ENCODE assay signal across 7 mouse cellular contexts in the genomic region with DNA sequence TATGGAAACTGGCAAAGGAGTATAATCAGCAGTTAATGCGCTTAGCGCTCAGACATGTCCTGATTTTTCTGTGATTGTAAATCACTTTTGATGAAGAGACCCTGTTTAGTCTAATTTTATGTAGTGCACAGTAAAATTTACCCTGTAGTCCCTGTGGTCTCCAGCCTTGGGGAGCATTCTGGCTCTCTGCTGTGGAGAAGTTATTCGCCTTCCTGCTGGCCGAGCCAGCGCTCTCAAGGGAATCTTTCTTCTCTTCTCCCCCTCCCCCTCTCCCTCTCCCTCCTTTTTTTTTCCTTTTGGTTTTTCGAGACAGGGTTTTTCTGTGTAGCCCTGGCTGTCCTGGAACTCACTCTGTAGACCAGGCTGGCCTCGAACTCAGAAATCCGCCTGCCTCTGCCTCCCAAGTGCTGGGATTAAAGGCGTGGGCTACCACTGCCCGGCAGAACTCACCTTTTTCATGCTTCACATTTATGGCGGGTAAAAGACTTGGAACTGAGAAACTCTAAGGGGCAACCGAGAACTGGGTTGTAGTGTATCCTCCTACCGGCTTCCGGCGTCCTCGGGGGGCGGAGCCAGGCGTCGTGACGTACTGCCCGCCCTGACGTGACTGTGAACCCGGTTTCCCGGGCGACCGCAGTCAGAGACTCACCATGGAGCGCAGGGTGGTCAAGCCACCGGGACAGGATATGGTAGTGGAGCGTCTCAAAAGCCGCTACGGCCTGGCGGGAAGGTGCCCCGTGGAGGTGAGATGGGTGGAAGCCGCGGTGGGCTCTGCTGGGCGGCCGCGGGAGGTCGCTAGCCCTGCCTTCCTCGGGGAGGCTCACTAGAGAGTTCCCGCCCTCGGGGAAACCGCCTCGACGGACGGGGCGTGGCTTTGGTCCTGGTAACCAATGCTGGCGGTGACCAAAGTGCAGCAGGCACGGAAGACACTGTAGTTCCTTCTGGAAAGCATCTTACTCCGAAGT. TPM values are rescaled to one million over a fixed set of nuclear protein-coding genes. Genes with fewer than 3 reads are reported as not detected.
DNase-seq lines count a peak whose midpoint lies in the region; ATAC-seq and TF ChIP-seq lines count a peak whose summit lies in the region.

Gene Ccdc138, plus strand, starts transcription at position 629 of the 965 bp plus-strand sequence.

- peak within 1 kb of the TSS; percentile 55 for H3K4me2 ChIP-seq in embryonic facial prominence, embryonic 12.5 days (replicated peaks)
- H3K4me2 ChIP-seq in limb, embryonic 12.5 days: peak within 1 kb of the TSS; percentile 61
- H3K4me2 ChIP-seq in midbrain, embryonic 15.5 days: peak within 1 kb of the TSS; percentile 70

- peaks cover 20% of the 10 kb centered on the region for H3K36me3 ChIP-seq in embryonic facial prominence, embryonic 12.5 days
- H3K36me3 ChIP-seq in kidney, adult 2 months (ENCODE audit: control insufficient read depth, insufficient read depth, low read length): peaks cover 7% of the 10 kb centered on the region
- peaks cover 24% of the 10 kb centered on the region for H3K36me3 ChIP-seq in limb, embryonic 12.5 days
- peaks cover 15% of the 10 kb centered on the region for H3K36me3 ChIP-seq in midbrain, embryonic 15.5 days (replicated peaks)
- H3K36me3 ChIP-seq in spleen, adult 2 months (ENCODE audit: control insufficient read depth, insufficient read depth, low read length): peaks cover 11% of the 10 kb centered on the region

- TF ChIP-seq CTCF in kidney, adult 2 months (conservative IDR thresholded peaks at IDR 0.05; ENCODE audit: insufficient read depth, insufficient read length, low read depth, low read length): peak; percentile 36
- peak; percentile 58; the same call in 1 of the 2 replicates for TF ChIP-seq CTCF in spleen, adult 2 months (IDR thresholded peaks at IDR 0.05; ENCODE audit: extremely low read depth, insufficient read depth, insufficient read length, insufficient replicate concordance)

- H3K27ac ChIP-seq in embryonic facial prominence, embryonic 12.5 days: peak within 1 kb of the TSS; percentile 87
- H3K27ac ChIP-seq in kidney, adult 2 months (ENCODE audit: insufficient read depth, low read depth, low read length): peak within 1 kb of the TSS; percentile 69
- peak within 1 kb of the TSS; percentile 91 for H3K27ac ChIP-seq in limb, embryonic 12.5 days
- H3K27ac ChIP-seq in midbrain, embryonic 15.5 days: peak within 1 kb of the TSS; percentile 84
- H3K27ac ChIP-seq in spleen, adult 2 months (ENCODE audit: insufficient read depth, low read length): peak within 1 kb of the TSS; percentile 92

- TF ChIP-seq POLR2A in kidney, adult 2 months (IDR thresholded peaks at IDR 0.05; ENCODE audit: low read depth, low read length): no peak
- no peak for TF ChIP-seq POLR2A in spleen, adult 2 months (IDR thresholded peaks at IDR 0.05; ENCODE audit: low read depth, low read length)

- peak within 1 kb of the TSS; percentile 66 for H3K9ac ChIP-seq in embryonic facial prominence, embryonic 12.5 days
- H3K9ac ChIP-seq in limb, embryonic 12.5 days (replicated peaks): peak within 1 kb of the TSS; percentile 63
- peak within 1 kb of the TSS; percentile 64 for H3K9ac ChIP-seq in midbrain, embryonic 15.5 days

- ATAC-seq in embryonic facial prominence, embryonic 12.5 days (ENCODE audit: insufficient number of reproducible peaks, insufficient read depth, low FRiP score, low TSS enrichment): peak; percentile 98
- ATAC-seq in limb, embryonic 12.5 days (ENCODE audit: insufficient number of reproducible peaks, insufficient read depth, low FRiP score, low TSS enrichment, low read depth): peak; percentile 98
- peak; percentile 100 for ATAC-seq in midbrain, embryonic 15.5 days (replicated peaks)

- 2% methylated on average over 49 of the region's 50 CpGs for WGBS in embryonic facial prominence, embryonic 12.5 days
- WGBS in kidney, adult 2 months: 2% methylated on average over 50 of the region's 50 CpGs
- WGBS in limb, embryonic 12.5 days: 2% methylated on average over 50 of the region's 50 CpGs
- 1% methylated on average over 50 of the region's 50 CpGs for WGBS in midbrain, embryonic 15.5 days
- WGBS in spleen, adult 2 months: under 1% methylated on average over 50 of the region's 50 CpGs

- DNase-seq in adrenal gland, postnatal 25 days: peak; percentile 93
- peak; percentile 95 to 97 for DNase-seq in heart, adult 18-20 months
- peak; percentile 97 for DNase-seq in kidney, adult 2 months
- peak; percentile 82 to 92 for DNase-seq in spleen, adult 2 months (ENCODE audit: low read depth in 1 of 2, low spot score in 2 of 2)

- H3K9me3 ChIP-seq in embryonic facial prominence, embryonic 12.5 days: no peaks in the 10 kb centered on the region
- H3K9me3 ChIP-seq in limb, embryonic 12.5 days: no peaks in the 10 kb centered on the region
- H3K9me3 ChIP-seq in midbrain, embryonic 15.5 days: no peaks in the 10 kb centered on the region

- H3K4me3 ChIP-seq in embryonic facial prominence, embryonic 12.5 days: peak within 1 kb of the TSS; percentile 70
- peak within 1 kb of the TSS; percentile 85 for H3K4me3 ChIP-seq in kidney, adult 2 months (ENCODE audit: insufficient read depth, low read depth, low read length)
- peak within 1 kb of the TSS; percentile 66 for H3K4me3 ChIP-seq in limb, embryonic 12.5 days (replicated peaks)
- H3K4me3 ChIP-seq in midbrain, embryonic 15.5 days: peak within 1 kb of the TSS; percentile 87
- H3K4me3 ChIP-seq in spleen, adult 2 months (ENCODE audit: extremely low read depth, insufficient read depth, insufficient read length): peak within 1 kb of the TSS; percentile 90

- no peaks in the 10 kb centered on the region for H3K27me3 ChIP-seq in embryonic facial prominence, embryonic 12.5 days
- no peaks in the 10 kb centered on the region for H3K27me3 ChIP-seq in kidney, adult 2 months (replicated peaks; ENCODE audit: control insufficient read depth, insufficient read depth, low read length)
- no peaks in the 10 kb centered on the region for H3K27me3 ChIP-seq in limb, embryonic 12.5 days
- no peaks in the 10 kb centered on the region for H3K27me3 ChIP-seq in midbrain, embryonic 15.5 days (replicated peaks)
- no peaks in the 10 kb centered on the region for H3K27me3 ChIP-seq in spleen, adult 2 months (ENCODE audit: control insufficient read depth, insufficient read depth, low read length)

- H3K4me1 ChIP-seq in embryonic facial prominence, embryonic 12.5 days: 0 out of 2 replicates have a peak, but pooled peaks cover 3% of the 10 kb centered on the region
- H3K4me1 ChIP-seq in kidney, adult 2 months (ENCODE audit: control insufficient read depth, insufficient read depth, low read length): 0 out of 2 replicates have a peak, but pooled peaks cover 3% of the 10 kb centered on the region
- H3K4me1 ChIP-seq in limb, embryonic 12.5 days (replicated peaks): peaks cover 7% of the 10 kb centered on the region; the same call in 1 of the 2 replicates
- H3K4me1 ChIP-seq in midbrain, embryonic 15.5 days: peaks cover 10% of the 10 kb centered on the region
- no peaks in the 10 kb centered on the region for H3K4me1 ChIP-seq in spleen, adult 2 months (ENCODE audit: control insufficient read depth, insufficient read depth, insufficient read length)

RNA-seq across cellular contexts. Expression of gene Ccdc138, which starts in this region (rescaled TPM):
- total RNA-seq in adrenal gland, postnatal 25 days (2021): 4.7 and 4.9 TPM in 2 replicates
- 14.1 and 15.3 TPM in 2 replicates for polyA plus RNA-seq in embryonic facial prominence, embryonic 12.5 days (2016; fragmentation: Nextera tagmentation; extraction: Ambion mirVana)
- total RNA-seq in heart, adult 18-20 months (2021): 1 to 10 TPM in 1 of 2 experiments, under 1 TPM in 1; 0.37 to 1.0 TPM
- 0.67 and 1.0 TPM in 2 replicates for polyA plus RNA-seq in kidney, adult 2 months (2012; rRNA removed)
- 13.9 and 15.4 TPM in 2 replicates for polyA plus RNA-seq in limb, embryonic 12.5 days (2016; fragmentation: Nextera tagmentation; extraction: Ambion mirVana)
- 9.6 and 10.0 TPM in 2 replicates for polyA plus RNA-seq in midbrain, embryonic 15.5 days (2015; fragmentation: Nextera tagmentation; extraction: Ambion mirVana)
- polyA plus RNA-seq in spleen, adult 2 months (2012; rRNA removed): 0.14 and 0.22 TPM in 2 replicates

Comparison
In these comparisons a context has a peak if more than half of its experiments do, and no peak if none do; other contexts are left out.
1. Peak in every context shown above with its lines: DNase-seq, ATAC-seq, H3K4me3 ChIP-seq and H3K27ac ChIP-seq.
2. Peak in DNase-seq, H3K4me3 ChIP-seq and H3K27ac ChIP-seq in spleen, adult 2 months; RNA of the gene not detected or under 1 TPM.